Mouse (Mus musculus) ovary, postnatal 10 days (tissue): ENCODE measurements at regions not wholly inside any gene's neighbourhood (a gene's known extent, or its start where the extent isn't known, plus 50 kb on each side); places are given as distances from the start of the nearest gene placed in this dataset.

Experiments used
- DNase-seq: peaks from one replicate; pipeline ENCODE4 v3.0.0; 2022; ENCODE audit warnings: low spot score

DNA sequence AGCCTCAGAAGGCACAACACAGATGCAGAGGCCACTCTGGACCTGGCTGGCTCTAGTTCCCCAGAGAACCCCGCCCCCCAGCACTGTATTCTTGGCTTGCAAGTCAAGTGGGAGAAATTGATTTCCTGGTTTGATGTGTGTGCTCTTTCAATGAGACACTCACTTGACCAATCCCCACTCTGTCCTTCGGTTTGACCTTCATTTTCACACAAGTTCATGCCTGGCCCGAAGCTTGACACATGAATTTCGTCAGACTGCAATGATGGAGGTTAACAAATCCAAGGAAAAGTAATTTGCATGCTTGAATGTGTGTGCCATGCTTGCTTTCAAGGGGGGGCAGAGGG is 333.4 kb upstream of the Mki67 start:
- no peak for DNase-seq

DNA sequence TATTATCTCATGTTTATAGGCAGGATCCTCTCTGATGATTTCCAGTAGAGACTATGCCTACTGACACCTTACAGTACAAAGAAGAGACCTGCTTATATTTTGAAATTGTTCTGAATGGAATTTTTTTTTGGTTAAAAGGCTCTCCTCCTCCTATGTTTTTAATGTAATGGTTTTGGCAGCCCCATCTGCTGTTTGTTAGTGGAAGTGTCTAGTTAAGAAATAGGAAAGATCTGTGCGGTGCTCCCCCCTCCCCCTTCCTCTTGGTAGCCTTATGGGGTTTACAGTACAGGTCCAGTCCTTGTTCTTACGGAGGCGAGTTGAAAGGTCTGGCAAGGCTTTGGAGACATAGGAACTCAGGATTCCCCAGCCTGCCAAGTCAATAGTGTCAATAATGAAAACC is 334.0 kb upstream of the Mki67 start:
- DNase-seq = no peak

DNA sequence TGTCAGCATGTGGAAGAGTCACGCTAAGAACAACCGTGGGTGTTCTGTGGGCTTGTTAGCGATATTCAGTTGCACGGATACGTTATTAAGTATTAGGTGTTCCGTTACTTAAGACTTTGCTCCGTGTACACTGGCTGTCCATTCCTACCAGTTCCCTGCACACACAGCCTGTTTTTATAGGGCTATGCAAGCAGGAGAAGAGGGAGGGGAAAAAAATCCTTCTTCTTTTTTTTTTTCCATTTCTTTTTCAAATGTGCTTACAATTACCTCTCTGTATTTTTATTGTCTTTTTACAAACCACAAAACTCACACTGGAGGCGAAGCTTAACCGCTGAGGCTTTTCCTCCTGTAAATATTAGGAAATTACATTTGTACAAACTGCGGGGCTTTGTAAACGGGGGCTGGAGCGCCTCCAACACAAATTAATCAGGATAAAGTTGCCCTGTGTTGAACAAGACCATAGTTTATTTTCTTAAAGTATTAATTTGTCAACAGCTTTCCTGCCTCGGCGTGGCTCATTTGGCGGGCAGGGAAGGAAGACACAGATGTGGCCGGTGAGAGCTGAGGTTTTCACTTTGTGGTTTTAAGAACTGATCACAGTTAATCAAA is 340.8 kb upstream of the Mki67 start:
- DNase-seq = no peak

DNA sequence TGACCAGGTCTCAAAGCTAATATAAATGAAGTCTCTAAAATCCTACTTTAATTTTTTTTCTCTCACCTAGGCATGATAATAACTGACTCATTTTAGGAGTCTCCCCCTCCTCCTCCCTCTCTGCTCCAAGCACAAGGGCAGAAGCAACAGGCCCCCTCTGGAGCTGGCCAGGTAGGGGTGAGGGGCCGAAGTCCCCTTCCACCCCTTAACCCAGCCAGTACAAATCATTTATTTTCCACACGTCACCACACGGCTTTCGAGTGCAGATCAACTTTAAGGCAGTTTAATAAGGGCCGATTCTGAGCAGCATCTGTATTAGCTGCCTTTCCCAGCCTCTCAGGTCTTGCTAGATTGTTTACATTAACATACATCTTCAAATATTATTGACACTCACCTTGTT is 342.2 kb upstream of the Mki67 start:
- no peak for DNase-seq

DNA sequence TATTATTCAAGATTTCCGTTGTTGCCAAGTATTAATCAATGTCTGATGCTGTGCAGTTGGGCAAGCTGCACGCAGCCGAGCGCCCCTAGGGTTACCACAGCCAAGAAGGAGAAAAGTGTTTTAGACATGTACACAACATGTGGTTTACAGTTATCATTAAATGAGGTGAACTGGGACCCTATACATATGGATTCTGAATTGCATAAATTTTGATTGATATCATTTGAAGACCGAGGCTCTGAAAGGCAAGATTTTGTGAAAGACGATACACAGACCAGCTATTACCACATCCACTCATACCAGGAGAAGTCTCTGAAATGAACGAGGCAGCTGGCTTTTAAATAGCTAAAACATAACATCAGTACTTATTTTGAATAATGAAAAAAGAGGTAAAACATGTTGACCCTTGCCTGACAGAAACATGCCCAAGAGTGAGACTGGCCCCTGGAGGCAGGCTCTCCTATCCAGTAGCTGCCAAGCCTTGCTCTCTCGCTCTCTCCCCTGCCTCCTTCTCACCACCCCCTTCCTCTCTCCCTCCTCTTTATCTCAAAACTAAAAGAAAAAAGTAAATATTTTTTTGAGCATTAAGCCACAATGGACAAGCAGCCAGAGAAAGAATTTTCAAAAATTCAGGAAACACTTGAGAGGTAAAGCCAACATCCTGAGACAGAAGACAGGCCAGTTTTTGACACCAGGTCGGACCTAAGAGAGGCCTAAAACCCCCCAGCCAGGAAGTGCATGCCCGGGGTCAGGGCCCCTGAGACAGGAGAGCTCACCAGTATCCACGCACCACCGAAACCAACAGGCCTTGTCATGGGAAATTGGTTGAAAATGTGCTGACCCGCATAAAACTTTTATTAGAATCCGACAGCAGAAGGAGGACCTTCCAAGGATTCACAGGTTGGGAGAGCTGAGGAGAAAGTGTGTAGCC is 342.9 kb upstream of the Mki67 start:
- no peak for DNase-seq

DNA sequence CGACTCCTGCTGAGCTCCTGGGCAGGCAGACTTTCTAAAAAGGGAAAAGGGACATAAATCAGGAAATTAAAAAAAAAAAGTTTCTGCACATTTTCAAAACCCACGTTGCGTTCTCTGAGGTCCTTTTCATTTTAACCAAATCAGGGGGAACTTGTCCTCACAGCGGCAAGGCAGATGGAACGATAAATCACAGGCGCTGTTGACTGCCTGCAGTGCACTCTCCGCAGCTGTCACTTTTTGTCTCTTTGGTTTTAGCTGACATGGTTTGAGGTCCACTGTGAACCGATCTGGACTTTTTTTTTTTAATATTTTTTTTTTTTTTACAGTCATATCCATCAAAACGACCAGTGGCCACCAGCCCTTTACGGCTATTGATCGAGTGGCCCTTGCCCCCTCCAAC is 343.7 kb upstream of the Mki67 start:
- DNase-seq = no peak

DNA sequence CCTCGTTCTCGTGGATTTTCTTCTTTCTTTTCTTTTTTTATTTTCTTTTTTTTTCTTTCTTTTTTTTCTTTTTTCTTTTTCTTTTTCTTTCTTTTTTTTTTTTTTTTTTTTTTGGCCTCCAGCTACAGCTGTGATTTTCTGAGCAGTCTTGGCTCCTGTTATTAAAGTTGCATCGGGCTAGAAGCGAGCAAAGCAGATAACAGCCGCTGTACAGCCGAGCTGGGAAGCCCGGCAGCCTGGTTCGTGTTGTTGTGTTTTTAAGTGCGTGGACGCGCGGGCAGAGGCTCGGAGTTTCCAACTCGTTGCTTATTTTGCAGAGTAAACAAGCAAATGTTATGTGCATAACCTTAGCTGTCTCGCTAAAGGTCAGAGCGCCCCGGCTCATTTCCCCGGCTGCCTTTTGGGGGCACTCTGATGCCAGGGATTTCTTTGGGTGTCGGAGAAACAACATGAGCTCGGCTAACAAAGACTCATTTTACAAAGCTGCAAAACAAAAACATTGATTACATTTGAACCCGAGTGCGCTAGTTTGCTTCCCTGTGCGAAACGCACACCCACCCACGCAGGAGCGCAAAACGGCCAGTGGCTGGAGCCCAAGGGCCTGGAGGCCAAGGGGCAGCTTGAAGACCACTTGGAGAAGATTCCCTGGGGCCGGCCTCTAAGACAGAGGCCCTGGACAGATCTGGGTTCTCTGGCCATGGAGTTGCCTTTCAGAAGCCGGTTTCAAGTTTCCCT is 344.3 kb upstream of the Mki67 start:
- peak; percentile 33 for DNase-seq

DNA sequence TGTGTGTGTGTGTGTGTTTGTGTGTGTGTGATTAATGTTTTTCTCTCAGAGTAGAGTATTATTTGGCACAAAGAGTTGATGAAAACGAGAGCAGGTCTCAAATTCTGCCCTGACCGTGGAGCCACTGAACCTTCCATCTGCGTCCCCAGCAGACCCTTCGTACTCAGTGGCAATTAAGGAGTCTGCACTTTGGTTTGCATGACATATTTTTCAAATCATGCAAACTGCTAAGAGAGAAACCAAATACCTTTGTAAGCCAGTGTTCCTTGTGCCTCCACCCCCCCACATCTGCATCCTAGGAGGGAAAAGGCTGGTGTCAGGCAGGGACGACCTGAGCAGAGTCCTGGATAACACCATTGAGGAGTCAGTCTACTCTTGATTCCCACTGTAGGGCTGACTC is 346.5 kb upstream of the Mki67 start:
- no peak for DNase-seq

DNA sequence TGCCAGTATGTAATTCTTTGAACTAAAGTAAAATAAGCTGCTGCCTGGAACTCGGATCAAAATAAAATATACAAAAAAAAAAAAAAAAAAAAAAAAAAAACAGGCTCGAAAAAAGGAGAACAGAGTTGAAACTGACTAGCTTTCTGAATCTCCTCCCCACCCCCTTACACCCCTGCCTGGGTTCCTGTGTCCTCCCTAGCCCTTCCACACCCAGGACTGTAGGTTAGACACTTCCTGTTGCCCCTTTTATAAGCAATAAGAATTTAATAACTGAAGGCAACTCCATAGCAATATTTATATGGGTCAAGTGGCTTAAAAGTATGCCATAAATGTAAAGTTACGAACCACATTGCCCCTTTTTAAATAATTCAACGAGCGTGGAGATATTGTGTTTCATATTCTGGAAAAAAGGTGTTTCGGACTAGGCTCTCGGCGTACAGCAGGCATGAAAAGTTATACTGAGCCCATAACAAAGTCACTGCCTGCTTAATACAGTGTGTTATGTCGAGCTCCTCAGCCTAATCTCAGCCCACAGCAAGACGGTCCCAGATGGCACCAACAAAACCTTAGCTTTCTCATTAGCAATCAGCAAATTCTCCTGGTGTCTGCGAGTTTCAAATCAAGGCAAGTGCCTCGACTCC is 349.0 kb upstream of the Mki67 start:
- DNase-seq = no peak

DNA sequence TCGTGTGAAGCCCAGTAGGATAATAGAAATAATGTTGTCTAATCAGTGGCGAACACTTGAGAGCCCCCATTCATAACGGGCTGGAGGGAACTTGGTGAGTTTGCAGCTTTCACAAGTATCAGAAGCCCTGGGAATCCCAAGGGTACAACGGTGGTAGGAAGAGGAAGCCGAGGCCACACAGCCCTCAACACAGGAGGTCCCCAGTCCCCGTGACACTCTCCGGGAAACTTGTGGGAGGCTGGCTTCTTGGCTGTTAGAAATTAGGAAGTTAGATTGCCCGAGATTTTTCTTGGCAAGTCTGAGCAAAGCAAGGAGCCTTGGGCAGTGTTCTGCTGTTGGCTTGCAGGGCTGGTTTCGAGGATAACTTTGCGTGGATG is 349.5 kb upstream of the Mki67 start:
- DNase-seq = no peak

DNA sequence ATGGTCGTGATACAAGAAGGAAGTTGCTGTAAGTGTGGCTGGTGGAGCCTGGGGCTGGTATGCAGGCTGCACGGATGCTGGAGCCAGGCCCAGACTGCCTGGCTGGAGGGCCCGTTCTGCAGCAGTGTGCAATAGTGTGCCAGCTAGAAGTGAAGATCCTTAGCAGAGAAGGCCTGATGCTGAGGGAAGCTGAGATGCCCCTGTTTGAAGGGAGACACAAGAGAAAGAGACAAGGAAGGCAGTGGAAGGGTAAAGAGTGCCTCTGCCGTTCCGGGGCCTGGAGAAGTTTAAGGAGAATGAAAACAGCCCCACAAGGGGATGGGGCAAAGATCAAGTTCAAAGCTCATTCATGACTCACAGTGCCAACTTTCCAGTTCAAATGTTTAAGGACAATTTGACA is 354.7 kb upstream of the Mki67 start:
- no peak for DNase-seq

DNA sequence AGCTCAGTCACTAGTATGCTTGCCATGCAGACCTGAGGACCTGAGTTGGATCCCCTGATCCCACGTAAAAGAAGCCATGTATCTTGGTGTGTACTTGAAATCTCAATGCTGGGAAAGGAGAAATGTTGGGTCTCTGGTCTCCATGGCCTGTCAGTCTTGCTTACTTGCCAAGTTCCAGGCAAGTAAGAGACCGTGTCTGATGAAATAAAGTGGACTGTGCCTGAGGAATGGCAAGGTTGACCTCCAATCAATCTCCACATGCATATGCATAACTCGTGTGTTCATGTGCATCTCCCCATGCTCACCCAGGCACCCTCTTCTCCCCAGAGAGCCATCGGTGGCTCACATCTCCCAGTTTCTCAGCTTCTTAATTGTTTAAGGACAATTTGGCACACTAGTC is 355.2 kb upstream of the Mki67 start:
- DNase-seq = no peak

DNA sequence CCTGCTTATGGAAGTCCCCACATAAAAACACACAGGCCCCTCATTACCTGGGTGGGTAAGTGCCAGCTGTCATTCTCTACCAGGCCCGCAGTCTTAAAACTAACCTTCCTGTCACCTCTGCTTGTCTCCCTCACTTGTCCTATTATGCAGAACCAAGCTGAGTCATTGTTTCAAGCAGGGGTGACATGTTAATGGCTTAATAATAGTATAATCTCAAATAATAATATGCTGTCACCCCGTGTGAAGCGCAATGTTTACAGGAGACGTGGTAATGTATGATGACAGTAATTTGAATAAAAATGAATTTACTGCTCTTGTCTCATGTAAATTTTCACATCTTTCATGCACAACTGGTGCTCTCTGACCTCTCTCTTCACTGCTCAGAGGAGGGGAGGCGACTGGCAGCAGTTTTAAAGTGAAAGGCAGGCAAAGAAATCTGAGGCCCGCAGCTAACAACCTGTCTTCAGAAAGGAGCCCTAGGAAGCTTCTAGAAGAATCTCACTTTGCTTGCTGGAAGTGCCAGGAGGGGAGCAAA is 357.2 kb upstream of the Mki67 start:
- no peak for DNase-seq

DNA sequence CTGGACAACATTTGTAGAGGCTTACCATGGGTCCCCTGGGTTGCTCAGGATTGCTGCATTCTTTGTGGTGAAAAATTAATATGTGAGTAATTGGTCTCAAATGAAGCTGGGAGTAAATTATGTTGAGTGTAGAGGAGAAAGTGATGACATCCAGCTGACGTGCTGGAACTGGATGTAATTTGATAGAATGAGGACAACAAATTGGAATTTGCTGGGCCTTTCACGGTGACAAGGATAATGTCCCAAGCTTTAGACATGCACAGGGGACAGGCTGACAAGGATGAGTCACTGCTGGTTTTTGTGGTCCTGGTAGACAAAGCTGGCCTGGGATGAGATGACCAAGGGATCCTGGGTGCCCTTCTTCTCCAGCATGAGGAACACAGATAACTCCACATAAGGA is 357.9 kb upstream of the Mki67 start:
- DNase-seq = no peak

DNA sequence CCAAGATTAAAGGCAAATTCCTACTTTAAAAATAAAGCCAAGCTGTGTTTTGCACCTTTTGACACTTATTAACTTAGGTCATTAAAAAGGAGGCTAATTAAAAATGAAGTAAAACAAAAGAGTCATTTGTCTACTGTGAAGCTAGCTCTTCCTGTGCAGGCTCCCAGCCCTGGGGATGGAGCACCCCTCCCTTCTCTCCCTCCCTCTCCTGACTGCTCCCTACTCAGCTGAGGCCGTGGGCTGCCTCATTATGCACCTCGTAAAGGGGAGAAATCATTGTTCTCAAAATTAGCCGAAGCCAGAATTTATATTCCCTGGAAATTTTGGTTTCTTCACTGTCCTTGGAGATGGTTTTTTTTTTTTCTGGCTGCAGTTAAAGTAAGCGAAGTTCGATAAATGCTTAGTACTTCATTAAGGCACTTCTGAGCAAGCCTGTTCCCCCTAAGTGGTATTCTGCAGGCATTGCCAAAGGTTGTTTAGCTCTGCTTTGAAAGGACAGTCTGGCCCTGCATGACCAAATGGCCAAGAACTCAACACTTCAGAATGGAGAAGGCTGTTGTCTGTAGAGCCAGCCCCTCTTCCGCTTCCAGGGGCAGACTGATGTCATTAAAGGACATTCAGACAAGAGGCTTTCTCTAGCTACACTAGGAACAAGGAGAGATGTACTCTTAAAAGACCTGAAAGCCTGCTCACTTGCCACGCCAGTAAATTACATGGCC is 365.5 kb upstream of the Mki67 start:
- DNase-seq = no peak

DNA sequence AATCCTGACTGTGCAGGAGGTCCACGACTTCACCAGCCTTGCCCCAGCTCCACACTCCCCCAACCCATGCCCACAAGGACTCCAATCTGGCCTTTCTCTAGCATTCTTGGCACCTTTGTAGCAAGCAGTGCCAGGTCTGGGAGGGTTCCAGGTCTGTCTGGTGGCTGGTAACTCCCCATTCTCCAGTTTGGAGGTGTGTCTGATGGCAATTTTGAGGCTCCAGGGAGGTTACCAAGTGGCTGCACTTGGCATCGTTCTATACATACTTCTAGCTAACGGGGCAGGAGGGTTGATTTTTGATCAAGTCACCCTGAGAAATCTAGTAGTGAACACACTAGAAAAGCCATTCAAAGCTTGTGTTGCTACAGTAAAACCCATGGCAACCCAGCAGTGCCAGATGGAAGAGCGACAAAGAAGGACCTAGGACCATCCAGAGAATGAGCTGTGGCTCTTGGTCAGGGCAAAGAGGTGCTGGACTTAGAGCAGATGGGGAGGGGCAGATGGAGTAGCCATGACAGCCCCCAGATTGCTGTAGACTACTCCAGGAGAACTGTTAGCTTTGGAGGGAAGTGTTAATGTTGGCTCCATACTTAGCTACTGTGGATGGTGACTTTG is 366.2 kb upstream of the Mki67 start:
- no peak for DNase-seq

DNA sequence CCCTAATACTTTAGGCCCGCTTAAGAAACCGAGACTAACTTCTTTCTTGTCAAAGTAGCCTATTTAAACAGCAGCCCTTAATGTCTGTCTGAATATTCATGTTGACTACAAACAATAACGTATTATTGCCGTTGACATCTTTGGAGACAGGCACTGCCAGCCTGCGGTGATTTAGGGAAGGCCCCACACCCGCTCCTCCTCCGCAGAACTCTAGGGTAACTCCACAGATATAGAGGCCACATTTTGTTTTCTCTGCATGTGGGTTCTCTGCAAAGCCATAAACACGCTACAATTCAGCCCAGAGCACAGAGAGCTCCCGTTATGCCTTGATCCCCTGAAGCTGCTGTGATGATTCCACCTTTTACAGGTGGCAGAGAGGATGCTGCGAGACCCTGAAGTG is 366.8 kb upstream of the Mki67 start:
- DNase-seq = no peak

DNA sequence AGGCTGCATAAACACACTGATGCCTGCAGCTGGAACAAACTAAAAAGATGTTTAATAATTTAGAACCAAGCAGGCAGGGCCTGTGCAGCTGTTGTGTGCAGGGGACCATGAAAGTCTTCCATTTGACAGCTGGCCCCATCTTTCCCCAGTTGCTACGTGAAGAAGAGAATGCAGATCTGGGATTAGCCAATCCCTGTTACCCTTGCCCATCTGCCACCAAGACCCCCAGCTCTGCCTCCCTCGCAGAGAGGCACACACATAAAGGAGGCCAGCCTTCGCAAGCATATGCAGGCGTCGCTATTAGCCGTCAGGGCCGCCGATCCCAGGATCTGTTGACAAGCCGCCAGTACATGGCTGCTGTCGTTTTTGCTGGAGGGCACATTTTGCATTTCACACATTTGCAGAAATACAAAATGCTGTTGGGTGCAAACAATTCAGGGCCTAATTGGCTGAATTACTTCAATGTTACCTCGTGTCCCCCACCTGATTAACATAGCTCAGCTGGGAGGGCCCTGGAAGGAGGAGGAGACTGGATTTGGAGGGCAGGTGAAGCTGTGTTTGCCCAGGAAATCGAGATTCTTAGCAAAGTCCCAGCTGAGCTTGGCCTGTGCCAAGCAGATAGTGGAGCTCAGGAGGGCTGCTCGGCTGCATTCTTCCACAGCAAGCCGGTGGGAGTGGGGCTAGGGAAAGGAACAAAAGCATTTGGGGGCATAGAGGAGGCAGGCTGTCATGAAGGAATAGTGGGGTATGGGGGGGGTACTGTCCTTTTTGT is 367.6 kb upstream of the Mki67 start:
- DNase-seq = no peak

DNA sequence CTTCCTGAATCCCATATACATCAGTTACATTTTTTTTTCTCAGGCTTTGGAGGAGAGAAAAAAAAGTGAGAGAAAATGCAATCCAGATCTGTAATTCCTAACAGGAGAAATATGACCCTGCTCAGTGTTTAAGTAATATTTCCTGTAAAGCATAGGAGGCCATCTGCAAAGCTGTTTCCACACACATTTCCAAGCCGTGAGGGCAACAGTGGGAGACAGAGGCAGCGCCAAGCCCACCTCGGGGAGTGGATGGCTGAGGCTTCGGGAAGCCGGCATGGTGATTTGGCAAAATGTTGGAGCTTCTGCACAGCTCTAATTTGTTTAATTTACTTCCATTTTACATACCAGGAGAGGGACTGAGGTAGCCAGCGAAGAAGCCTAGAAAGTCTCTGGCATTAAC is 372.6 kb upstream of the Mki67 start:
- no peak for DNase-seq

DNA sequence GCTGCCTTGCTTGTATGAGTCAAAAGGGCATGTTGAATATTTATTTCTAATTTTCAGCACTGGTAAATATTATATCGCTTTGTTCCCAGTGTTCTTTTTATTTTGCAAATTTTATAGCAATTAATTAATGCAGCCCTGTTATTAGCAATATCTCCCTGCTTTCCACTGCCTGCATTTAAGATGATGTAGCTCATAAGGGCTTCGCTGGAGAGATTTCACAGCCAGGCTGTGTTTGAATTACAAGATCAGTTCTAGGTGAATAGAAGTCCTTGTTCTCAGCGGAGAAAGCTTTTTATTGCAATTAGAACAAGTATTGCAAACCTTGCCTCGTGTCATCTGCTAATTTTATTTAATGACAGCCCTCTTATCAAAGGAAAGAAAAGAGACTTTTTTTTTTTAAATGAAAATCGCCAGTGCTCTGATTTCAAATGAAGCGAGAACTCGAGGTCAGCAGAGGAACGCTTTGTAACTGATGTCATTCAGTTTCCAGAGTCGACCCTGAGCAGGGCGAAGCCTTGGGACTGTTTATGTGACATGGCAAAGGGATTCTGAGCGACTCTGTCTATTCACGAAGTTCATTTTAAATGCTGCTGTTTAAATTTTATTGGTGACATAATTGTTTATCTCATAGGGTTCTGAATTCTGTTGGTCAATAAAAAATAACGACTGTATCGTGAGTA is 378.7 kb upstream of the Mki67 start:
- no peak for DNase-seq
